Mouse (Mus musculus): ENCODE measurements around the gene Camk2b. TPM values are rescaled to one million over a fixed set of nuclear protein-coding genes. Genes with fewer than 3 reads are reported as not detected.
"Not testable (repeated sequence)": the region's sequence is repeated elsewhere in the genome, so short reads cannot be mapped to it uniquely, and the experiment has no call there.

The Camk2b gene
- polyA plus RNA-seq (2015; fragmentation: Nextera tagmentation; extraction: Ambion mirVana) = 4.0 and 5.4 TPM in 2 replicates

- Histone ChIP-seq H3K27me3 (replicated peaks) (peaks cover 76% of the 10 kb centered on the region), H3K27ac (no peak within 1 kb of the TSS), H3K4me1 (peaks cover 16% of the 10 kb centered on the region), H3K4me2 (peak within 1 kb of the TSS; percentile 93), H3K36me3 (no peaks in the 10 kb centered on the region), H3K9ac (no peak within 1 kb of the TSS), H3K4me3 (replicated peaks) (peak within 1 kb of the TSS; percentile 53), H3K9me3 (no peaks in the 10 kb centered on the region)
- no peak for ATAC-seq (ENCODE audit: insufficient read depth, low FRiP score, low read depth)
- 13% methylated on average over 6 of the region's 6 CpGs for WGBS
These were observed at the start of gene Camk2b for GRCm38 (mm10) chr11:6066176-6066575. Gene Camk2b, minus strand, starts transcription at chr11:6066362.

DNA sequence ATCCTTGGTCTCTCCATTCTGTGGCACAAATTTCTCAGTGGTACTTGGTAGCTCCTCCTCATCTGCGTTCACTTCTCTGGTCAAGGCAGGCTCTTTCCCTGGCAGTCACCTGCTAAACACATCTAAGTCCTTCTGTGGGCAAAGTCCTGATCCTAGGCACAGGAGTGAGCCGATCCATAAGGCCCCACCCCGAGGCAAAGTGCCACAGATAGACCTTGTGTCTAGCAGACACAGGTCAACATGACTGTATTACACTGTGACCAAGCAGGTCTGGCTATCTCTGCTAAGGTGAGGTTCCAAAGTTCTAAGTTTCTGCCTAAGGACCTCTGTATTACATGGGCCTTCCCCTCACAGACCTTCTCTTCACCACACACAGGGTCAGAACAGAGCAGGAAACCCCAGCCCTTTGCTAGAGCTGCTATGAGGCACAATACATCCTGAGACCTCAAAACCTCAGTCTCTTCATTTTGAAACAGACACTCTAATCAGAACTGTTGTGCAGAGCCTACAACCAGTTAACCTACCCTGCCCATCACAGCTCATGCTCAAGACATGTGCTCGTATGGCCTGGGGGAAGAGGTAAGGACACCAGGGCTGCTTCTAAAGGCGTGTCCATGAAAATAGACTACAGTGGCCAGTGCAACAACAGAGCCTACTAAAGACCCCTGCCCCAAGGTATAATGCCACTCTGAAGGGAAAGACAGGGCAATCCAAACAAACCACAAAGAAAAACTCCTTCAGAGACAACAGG is 45.7 kb upstream of the Camk2b start:
- Histone ChIP-seq H3K27me3 (replicated peaks) (no peaks in the 10 kb centered on the region), H3K27ac (no peak overlapping the region), H3K4me3 (replicated peaks) (no peak overlapping the region), H3K4me1 (no peaks in the 10 kb centered on the region), H3K9ac (no peak overlapping the region), H3K9me3 (no peaks in the 10 kb centered on the region), H3K4me2 (no peak overlapping the region), H3K36me3 (peaks cover 34% of the 10 kb centered on the region)
- WGBS = 91% methylated on average over 5 of the region's 5 CpGs
- 0 out of 2 replicates have a peak, but pooled peaks have one; percentile 27 for ATAC-seq (ENCODE audit: insufficient read depth, low FRiP score, low read depth)

DNA sequence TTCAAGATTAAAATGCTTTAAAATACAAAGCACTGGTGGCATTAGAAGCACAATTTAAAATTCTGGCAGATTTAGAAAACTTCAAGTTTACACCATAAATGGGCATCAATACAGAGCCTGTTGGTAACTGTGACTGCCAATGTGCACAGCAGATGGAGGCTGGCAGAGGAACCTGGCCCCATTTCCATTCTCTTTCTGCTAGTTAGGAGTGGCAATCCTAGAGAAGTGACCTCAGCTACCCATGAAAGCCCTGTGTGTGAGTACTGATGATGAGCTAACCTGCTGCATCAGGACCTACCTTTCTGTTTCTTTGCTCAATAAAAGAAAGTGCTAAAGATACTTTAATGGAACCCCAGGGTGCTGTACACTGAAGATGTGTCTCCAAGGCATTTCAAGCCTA is 43.8 kb upstream of the Camk2b start:
- H3K36me3 ChIP-seq = peaks cover 38% of the 10 kb centered on the region

DNA sequence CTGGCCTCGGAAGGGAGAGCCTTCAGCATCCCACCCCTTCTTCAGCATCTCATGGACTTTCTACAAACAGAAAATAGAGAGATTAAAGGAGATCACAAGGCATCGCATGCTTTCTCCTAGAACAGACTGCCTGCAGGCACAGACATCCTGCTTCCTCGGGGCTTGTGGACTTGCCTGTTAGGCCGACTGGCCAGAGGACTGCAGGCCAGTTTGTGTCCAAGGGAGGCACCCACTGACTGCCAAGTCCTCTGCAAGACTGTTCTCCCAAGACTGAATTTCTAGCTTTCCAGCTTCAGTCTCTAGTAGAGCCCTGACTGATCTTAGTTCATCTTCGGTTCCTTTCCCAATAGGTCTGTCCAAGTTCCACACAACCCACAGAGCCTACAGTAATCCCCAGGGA is 42.1 kb upstream of the Camk2b start:
- no peak for ATAC-seq (ENCODE audit: insufficient read depth, low FRiP score, low read depth)
- H3K4me1 ChIP-seq = no peaks in the 10 kb centered on the region
- no peaks in the 10 kb centered on the region for H3K27me3 ChIP-seq (replicated peaks)
- no peaks in the 10 kb centered on the region for H3K9me3 ChIP-seq
- H3K4me2 ChIP-seq = no peak overlapping the region
- 95% methylated on average over 5 of the region's 5 CpGs for WGBS
- no peak overlapping the region for H3K9ac ChIP-seq
- peaks cover 41% of the 10 kb centered on the region for H3K36me3 ChIP-seq
- no peak overlapping the region for H3K27ac ChIP-seq
- H3K4me3 ChIP-seq (replicated peaks) = no peak overlapping the region

More for the DNA sequence above, 43.8 kb upstream of the Camk2b start:
- H3K4me3 ChIP-seq (replicated peaks) = no peak overlapping the region
- H3K9ac ChIP-seq = no peak overlapping the region
- H3K4me2 ChIP-seq = no peak overlapping the region
- H3K4me1 ChIP-seq = no peaks in the 10 kb centered on the region
- H3K27me3 ChIP-seq (replicated peaks) = no peaks in the 10 kb centered on the region
- ATAC-seq (ENCODE audit: insufficient read depth, low FRiP score, low read depth) = no peak
- no peak overlapping the region for H3K27ac ChIP-seq
- no peaks in the 10 kb centered on the region for H3K9me3 ChIP-seq

DNA sequence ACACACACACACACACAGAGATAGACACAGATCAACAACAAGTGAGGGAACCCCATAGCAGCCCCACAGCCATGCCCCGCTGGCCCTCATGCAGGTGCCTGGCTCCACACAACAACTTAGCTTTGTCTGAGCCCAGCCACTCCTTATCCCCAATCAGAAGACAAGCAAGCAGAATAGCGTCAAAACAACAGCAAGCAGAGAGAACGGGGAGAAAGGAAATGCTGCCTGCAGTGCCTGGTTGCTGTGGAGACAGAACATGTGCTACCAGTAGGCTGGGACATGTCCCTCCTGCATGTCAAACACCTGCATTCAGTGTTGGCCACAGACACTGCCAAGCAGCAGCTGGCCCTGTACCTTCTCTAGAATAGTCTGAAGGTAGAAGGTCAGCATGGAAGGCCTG is 41.6 kb upstream of the Camk2b start:
- no peaks in the 10 kb centered on the region for H3K27me3 ChIP-seq (replicated peaks)
- WGBS = 76% methylated on average over 3 of the region's 3 CpGs
- H3K4me3 ChIP-seq (replicated peaks) = no peak overlapping the region
- no peaks in the 10 kb centered on the region for H3K9me3 ChIP-seq
- H3K27ac ChIP-seq = no peak overlapping the region
- H3K4me2 ChIP-seq = no peak overlapping the region
- H3K36me3 ChIP-seq = peaks cover 37% of the 10 kb centered on the region
- no peak overlapping the region for H3K9ac ChIP-seq
- no peak for ATAC-seq (ENCODE audit: insufficient read depth, low FRiP score, low read depth)
- no peaks in the 10 kb centered on the region for H3K4me1 ChIP-seq

GRCm38 (mm10) chr11:6104734-6105133 is 38.6 kb upstream of the Camk2b start:
- Histone ChIP-seq H3K9ac (no peak overlapping the region), H3K4me2 (no peak overlapping the region), H3K27ac (no peak overlapping the region), H3K27me3 (replicated peaks) (no peaks in the 10 kb centered on the region), H3K36me3 (peaks cover 15% of the 10 kb centered on the region), H3K9me3 (no peaks in the 10 kb centered on the region), H3K4me1 (no peaks in the 10 kb centered on the region), H3K4me3 (replicated peaks) (no peak overlapping the region)
- ATAC-seq (ENCODE audit: insufficient read depth, low FRiP score, low read depth) = no peak
- 82% methylated on average over 5 of the region's 5 CpGs for WGBS

DNA sequence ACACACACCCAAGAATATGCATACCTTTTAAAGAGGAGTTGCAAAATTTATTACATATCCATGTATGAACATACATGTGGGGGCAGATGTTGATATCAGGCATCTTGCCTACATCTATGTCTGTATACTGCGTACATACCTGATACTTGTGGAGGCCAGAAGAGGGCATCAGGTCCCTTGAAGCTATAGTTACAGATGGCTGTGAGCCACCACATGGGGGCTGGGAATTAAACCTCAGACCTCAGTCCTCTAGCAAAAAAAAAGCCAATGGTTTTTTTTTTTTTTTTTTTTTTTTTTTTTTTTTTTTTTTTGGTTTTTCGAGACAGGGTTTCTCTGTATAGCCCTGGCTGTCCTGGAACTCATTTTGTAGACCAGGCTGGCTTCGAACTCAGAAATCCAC is 30.5 kb upstream of the Camk2b start:
- H3K9me3 ChIP-seq; H3K36me3 ChIP-seq; H3K4me2 ChIP-seq; H3K4me1 ChIP-seq; H3K27ac ChIP-seq; ATAC-seq (ENCODE audit: insufficient read depth, low FRiP score, low read depth); H3K27me3 ChIP-seq (replicated peaks); H3K4me3 ChIP-seq (replicated peaks); H3K9ac ChIP-seq: not testable (repeated sequence)
- 98% methylated on average over 2 of the region's 3 CpGs for WGBS

DNA sequence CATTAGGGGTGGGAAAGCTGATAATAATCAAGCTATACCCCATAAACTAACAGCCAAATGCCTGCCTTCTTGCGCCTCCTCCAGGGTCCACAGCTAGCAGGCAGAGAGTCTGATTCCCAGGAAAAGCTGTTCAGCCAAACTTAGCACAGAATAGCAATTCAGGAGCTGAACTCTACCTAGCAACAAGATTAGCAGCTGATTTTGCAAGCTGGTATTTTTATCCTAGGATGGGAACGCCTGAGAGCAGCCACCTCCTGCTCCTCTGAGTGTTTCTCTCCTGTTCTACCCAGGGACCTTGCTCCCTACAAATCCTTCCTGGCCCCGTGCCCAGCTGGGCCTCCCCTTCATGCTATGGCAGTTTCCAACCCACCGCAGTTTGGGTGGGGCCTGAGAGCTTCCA is 20.8 kb upstream of the Camk2b start:
- no peak overlapping the region for H3K4me3 ChIP-seq (replicated peaks)
- no peaks in the 10 kb centered on the region for H3K4me1 ChIP-seq
- no peak for ATAC-seq (ENCODE audit: insufficient read depth, low FRiP score, low read depth)
- H3K27me3 ChIP-seq (replicated peaks) = no peaks in the 10 kb centered on the region
- no peaks in the 10 kb centered on the region for H3K9me3 ChIP-seq
- H3K9ac ChIP-seq = no peak overlapping the region
- no peak overlapping the region for H3K27ac ChIP-seq
- H3K4me2 ChIP-seq = no peak overlapping the region
- no peaks in the 10 kb centered on the region for H3K36me3 ChIP-seq
- 58% methylated on average over 4 of the region's 4 CpGs for WGBS

- H3K36me3 ChIP-seq = no peaks in the 10 kb centered on the region
- H3K4me1 ChIP-seq = no peaks in the 10 kb centered on the region
- no peak overlapping the region for H3K9ac ChIP-seq
- 82% methylated on average over 2 of the region's 2 CpGs for WGBS
- no peaks in the 10 kb centered on the region for H3K27me3 ChIP-seq (replicated peaks)
- no peak for ATAC-seq (ENCODE audit: insufficient read depth, low FRiP score, low read depth)
- no peaks in the 10 kb centered on the region for H3K9me3 ChIP-seq
- H3K4me3 ChIP-seq (replicated peaks) = no peak overlapping the region
- no peak overlapping the region for H3K4me2 ChIP-seq
- no peak overlapping the region for H3K27ac ChIP-seq
These were observed 12.6 kb upstream of the Camk2b start for GRCm38 (mm10) chr11:6078737-6079136.

- no peak overlapping the region for H3K4me2 ChIP-seq
- no peak overlapping the region for H3K4me3 ChIP-seq (replicated peaks)
- H3K4me1 ChIP-seq = no peaks in the 10 kb centered on the region
- H3K27me3 ChIP-seq (replicated peaks) = peaks cover 7% of the 10 kb centered on the region; the same call in 1 of the 2 replicates
- ATAC-seq (ENCODE audit: insufficient read depth, low FRiP score, low read depth) = no peak
- WGBS = 53% methylated on average over 8 of the region's 8 CpGs
- H3K36me3 ChIP-seq = no peaks in the 10 kb centered on the region
- H3K9me3 ChIP-seq = no peaks in the 10 kb centered on the region
- H3K9ac ChIP-seq = no peak overlapping the region
- no peak overlapping the region for H3K27ac ChIP-seq
These were observed 9.5 kb upstream of the Camk2b start for GRCm38 (mm10) chr11:6075618-6076066.

GRCm38 (mm10) chr11:6068181-6068957 is 2.2 kb upstream of the Camk2b start:
- peaks cover 70% of the 10 kb centered on the region for H3K27me3 ChIP-seq (replicated peaks)
- ATAC-seq (ENCODE audit: insufficient read depth, low FRiP score, low read depth) = no peak
- no peak overlapping the region for H3K4me3 ChIP-seq (replicated peaks)
- H3K4me2 ChIP-seq = no peak overlapping the region
- H3K36me3 ChIP-seq = no peaks in the 10 kb centered on the region
- no peak overlapping the region for H3K9ac ChIP-seq
- 13% methylated on average over 18 of the region's 19 CpGs for WGBS
- H3K27ac ChIP-seq = no peak overlapping the region
- H3K9me3 ChIP-seq = no peaks in the 10 kb centered on the region
- H3K4me1 ChIP-seq = peaks cover 16% of the 10 kb centered on the region

DNA sequence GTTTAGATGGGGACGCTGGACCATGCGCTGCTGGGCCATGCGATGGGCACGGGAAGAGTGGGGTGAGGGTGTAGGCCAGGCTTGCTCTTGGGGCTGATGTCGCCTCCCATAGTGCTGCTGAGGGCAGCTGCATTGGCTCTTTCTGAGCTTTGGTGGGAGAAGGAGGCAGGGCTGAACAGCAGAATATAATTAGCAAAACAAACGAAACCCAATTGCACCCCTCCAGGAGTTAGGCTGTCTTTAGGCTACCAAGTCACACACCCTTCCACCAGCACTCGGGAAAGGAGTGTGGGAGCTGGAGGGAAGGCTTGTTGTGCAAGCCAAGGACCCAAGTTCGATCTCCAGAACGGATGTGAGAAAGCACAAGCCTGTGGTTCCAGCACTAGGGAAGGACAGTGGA is 998 bp upstream of the Camk2b start:
- Histone ChIP-seq H3K36me3 (no peaks in the 10 kb centered on the region), H3K9ac (no peak overlapping the region), H3K27ac (no peak overlapping the region), H3K27me3 (replicated peaks) (peaks cover 79% of the 10 kb centered on the region), H3K4me3 (replicated peaks) (no peak overlapping the region), H3K4me2 (no peak overlapping the region), H3K4me1 (peaks cover 16% of the 10 kb centered on the region), H3K9me3 (no peaks in the 10 kb centered on the region)
- 49% methylated on average over 9 of the region's 9 CpGs for WGBS
- ATAC-seq (ENCODE audit: insufficient read depth, low FRiP score, low read depth) = no peak
